In genomic region chr10:126620802-126621201, GRCm38 (mm10) we compare ENCODE assay signal across 22 mouse cellular contexts.
DNase-seq lines count a peak whose midpoint lies in the region; ATAC-seq lines count a peak whose summit lies in the region.
"Had no signal": no experiment of that assay in that cellular context is flagged by ENCODE, and none has a peak within 500 bp of the region (broad histone marks: within the 10 kb centered on the region; RNA-seq: fewer than 3 reads in every experiment).

No protein-coding gene starts in this region.

- H3K36me3 ChIP-seq in forebrain, embryonic 13.5 days (ENCODE audit: poor library complexity, severe bottlenecking): no peaks in the 10 kb centered on the region
- no peaks in the 10 kb centered on the region for H3K36me3 ChIP-seq in forebrain, embryonic 16.5 days (ENCODE audit: control insufficient read depth, insufficient read depth)
- no peaks in the 10 kb centered on the region for H3K36me3 ChIP-seq in midbrain, embryonic 11.5 days (ENCODE audit: control insufficient read depth, insufficient read depth, low read length)
- H3K36me3 ChIP-seq in midbrain, embryonic 10.5 days: no peaks in the 10 kb centered on the region
- H3K36me3 ChIP-seq in forebrain, embryonic 14.5 days (ENCODE audit: control insufficient read depth, insufficient read depth, low read length): no peaks in the 10 kb centered on the region
- H3K36me3 ChIP-seq in midbrain, embryonic 14.5 days (ENCODE audit: control insufficient read depth, insufficient read depth, low read length): no peaks in the 10 kb centered on the region
- H3K36me3 ChIP-seq: embryonic facial prominence, embryonic 12.5 days; heart, embryonic 10.5 days; intestine, embryonic 15.5 days had no signal

- H3K27ac ChIP-seq in forebrain, embryonic 13.5 days: no peak overlapping the region
- H3K27ac ChIP-seq in forebrain, embryonic 16.5 days (ENCODE audit: low read length): no peak overlapping the region
- H3K27ac ChIP-seq in midbrain, embryonic 11.5 days (ENCODE audit: low read depth, low read length): no peak overlapping the region
- no peak overlapping the region for H3K27ac ChIP-seq in midbrain, embryonic 10.5 days (replicated peaks)
- H3K27ac ChIP-seq in forebrain, embryonic 14.5 days (ENCODE audit: low read depth, low read length): no peak overlapping the region
- peak overlapping the region; percentile 78 for H3K27ac ChIP-seq in midbrain, embryonic 14.5 days (replicated peaks; ENCODE audit: low read depth, low read length)
- H3K27ac ChIP-seq: embryonic facial prominence, embryonic 12.5 days; heart, embryonic 10.5 days; intestine, embryonic 15.5 days had no signal

- H3K4me3 ChIP-seq in forebrain, embryonic 13.5 days: no peak overlapping the region
- H3K4me3 ChIP-seq in forebrain, embryonic 16.5 days (replicated peaks; ENCODE audit: low read length): no peak overlapping the region
- H3K4me3 ChIP-seq in midbrain, embryonic 11.5 days (ENCODE audit: low read depth, low read length): no peak overlapping the region
- no peak overlapping the region for H3K4me3 ChIP-seq in midbrain, embryonic 10.5 days
- no peak overlapping the region for H3K4me3 ChIP-seq in forebrain, embryonic 14.5 days (ENCODE audit: low read depth, low read length)
- no peak overlapping the region for H3K4me3 ChIP-seq in midbrain, embryonic 14.5 days (replicated peaks; ENCODE audit: low read depth, low read length)
- H3K4me3 ChIP-seq: embryonic facial prominence, embryonic 12.5 days; heart, embryonic 10.5 days; intestine, embryonic 15.5 days had no signal

- H3K9ac ChIP-seq in forebrain, embryonic 13.5 days: no peak overlapping the region
- no peak overlapping the region for H3K9ac ChIP-seq in forebrain, embryonic 16.5 days (replicated peaks; ENCODE audit: low read depth, low read length)
- H3K9ac ChIP-seq in midbrain, embryonic 11.5 days (ENCODE audit: low read length): no peak overlapping the region
- no peak overlapping the region for H3K9ac ChIP-seq in forebrain, embryonic 14.5 days (ENCODE audit: low read length)
- H3K9ac ChIP-seq in midbrain, embryonic 14.5 days (replicated peaks; ENCODE audit: low read length): no peak overlapping the region
- H3K9ac ChIP-seq: embryonic facial prominence, embryonic 12.5 days; intestine, embryonic 15.5 days had no signal

- H3K4me1 ChIP-seq in forebrain, embryonic 13.5 days: peaks cover 19% of the 10 kb centered on the region
- peaks cover 13% of the 10 kb centered on the region for H3K4me1 ChIP-seq in forebrain, embryonic 16.5 days (replicated peaks; ENCODE audit: control insufficient read depth, insufficient read depth, low read length)
- peaks cover 5% of the 10 kb centered on the region; the same call in 1 of the 2 replicates for H3K4me1 ChIP-seq in midbrain, embryonic 11.5 days (ENCODE audit: control insufficient read depth, insufficient read depth, low read length)
- H3K4me1 ChIP-seq in midbrain, embryonic 10.5 days: peaks cover 17% of the 10 kb centered on the region
- 0 out of 2 replicates have a peak, but pooled peaks cover 5% of the 10 kb centered on the region for H3K4me1 ChIP-seq in forebrain, embryonic 14.5 days (ENCODE audit: control insufficient read depth, insufficient read depth, low read length)
- H3K4me1 ChIP-seq in midbrain, embryonic 14.5 days (ENCODE audit: control insufficient read depth, insufficient read depth, low read length): peaks cover 21% of the 10 kb centered on the region
- H3K4me1 ChIP-seq: embryonic facial prominence, embryonic 12.5 days; heart, embryonic 10.5 days; intestine, embryonic 15.5 days had no signal

- peak; percentile 53; the same call in 1 of the 2 replicates for ATAC-seq in forebrain, embryonic 13.5 days
- ATAC-seq in forebrain, embryonic 16.5 days: no peak
- 0 out of 2 replicates have a peak, but pooled peaks have one; percentile 35 for ATAC-seq in midbrain, embryonic 11.5 days (ENCODE audit: low FRiP score)
- peak; percentile 32; the same call in 1 of the 2 replicates for ATAC-seq in forebrain, embryonic 14.5 days
- ATAC-seq in midbrain, embryonic 14.5 days (ENCODE audit: low FRiP score, low TSS enrichment): peak; percentile 62; the same call in 1 of the 2 replicates
- ATAC-seq: intestine, embryonic 15.5 days had no signal

- H3K4me2 ChIP-seq in forebrain, embryonic 13.5 days: no peak overlapping the region
- H3K4me2 ChIP-seq in forebrain, embryonic 16.5 days (ENCODE audit: low read length): no peak overlapping the region
- H3K4me2 ChIP-seq in midbrain, embryonic 11.5 days: no peak overlapping the region
- H3K4me2 ChIP-seq in forebrain, embryonic 14.5 days (ENCODE audit: low read length): no peak overlapping the region
- no peak overlapping the region for H3K4me2 ChIP-seq in midbrain, embryonic 14.5 days (ENCODE audit: low read length)
- H3K4me2 ChIP-seq: embryonic facial prominence, embryonic 12.5 days; intestine, embryonic 15.5 days had no signal

- DNase-seq in midbrain, embryonic 11.5 days (ENCODE audit: low spot score, missing footprints): no peak
- DNase-seq in midbrain, embryonic 10.5 days (ENCODE audit: low spot score): no peak
- peak; percentile 14 for DNase-seq in forebrain, embryonic 14.5 days (ENCODE audit: low spot score)
- peak; percentile 57 for DNase-seq in midbrain, embryonic 14.5 days
- no peak for DNase-seq in gastrocnemius, adult 18-20 months (ENCODE audit: low spot score)
- DNase-seq in MN1 (ENCODE audit: low spot score): no peak
- DNase-seq: adrenal gland, adult 2 months; adrenal gland, postnatal 36 days; cerebellum, adult 11 months; cerebellum, adult 8-10 months; cerebellum, postnatal 25 days; gastrocnemius, postnatal 10 days; heart, adult 18-20 months; heart, postnatal 10 days; heart, postnatal 4 days; kidney, adult 2 months had no signal

- WGBS in forebrain, embryonic 13.5 days: 41% methylated on average over 6 of the region's 6 CpGs
- WGBS in forebrain, embryonic 16.5 days: 46% methylated on average over 6 of the region's 6 CpGs
- 74% methylated on average over 6 of the region's 6 CpGs for WGBS in midbrain, embryonic 11.5 days
- WGBS in midbrain, embryonic 10.5 days: 82% methylated on average over 6 of the region's 6 CpGs
- WGBS in forebrain, embryonic 14.5 days: 49% methylated on average over 6 of the region's 6 CpGs
- 25% methylated on average over 6 of the region's 6 CpGs for whole genome bisulfite sequencing in midbrain, embryonic 14.5 days

- no peaks in the 10 kb centered on the region for H3K9me3 ChIP-seq in forebrain, embryonic 13.5 days (replicated peaks)
- no peaks in the 10 kb centered on the region for H3K9me3 ChIP-seq in forebrain, embryonic 16.5 days (ENCODE audit: control insufficient read depth, low read length)
- no peaks in the 10 kb centered on the region for H3K9me3 ChIP-seq in midbrain, embryonic 11.5 days (ENCODE audit: control insufficient read depth, low read length)
- no peaks in the 10 kb centered on the region for H3K9me3 ChIP-seq in midbrain, embryonic 10.5 days (replicated peaks)
- no peaks in the 10 kb centered on the region for H3K9me3 ChIP-seq in forebrain, embryonic 14.5 days (replicated peaks; ENCODE audit: control insufficient read depth, low read length)
- H3K9me3 ChIP-seq in midbrain, embryonic 14.5 days (ENCODE audit: control insufficient read depth, low read length): no peaks in the 10 kb centered on the region
- H3K9me3 ChIP-seq: embryonic facial prominence, embryonic 12.5 days; heart, embryonic 10.5 days; intestine, embryonic 15.5 days had no signal

- H3K27me3 ChIP-seq in forebrain, embryonic 13.5 days: no peaks in the 10 kb centered on the region
- no peaks in the 10 kb centered on the region for H3K27me3 ChIP-seq in forebrain, embryonic 16.5 days (replicated peaks; ENCODE audit: control insufficient read depth, insufficient read depth, low read length)
- no peaks in the 10 kb centered on the region for H3K27me3 ChIP-seq in midbrain, embryonic 11.5 days (ENCODE audit: control insufficient read depth, insufficient read depth, low read length)
- no peaks in the 10 kb centered on the region for H3K27me3 ChIP-seq in midbrain, embryonic 10.5 days (ENCODE audit: low read depth, poor library complexity, severe bottlenecking)
- H3K27me3 ChIP-seq in forebrain, embryonic 14.5 days (replicated peaks; ENCODE audit: control insufficient read depth, insufficient read depth, low read length): no peaks in the 10 kb centered on the region
- H3K27me3 ChIP-seq in midbrain, embryonic 14.5 days (ENCODE audit: control insufficient read depth, insufficient read depth, low read length): no peaks in the 10 kb centered on the region
- H3K27me3 ChIP-seq: CH12.LX; embryonic facial prominence, embryonic 12.5 days; intestine, embryonic 15.5 days had no signal

Comparison
In these comparisons a context has a peak if more than half of its experiments do, and no peak if none do; other contexts are left out.
1. DNase-seq: peak in forebrain, embryonic 14.5 days (single experiment) and midbrain, embryonic 14.5 days (single experiment); none in midbrain, embryonic 11.5 days (single experiment), midbrain, embryonic 10.5 days (single experiment), gastrocnemius, adult 18-20 months (single experiment) and MN1 (single experiment).